Mouse (Mus musculus) thymus, postnatal 25 days (tissue): ENCODE results near the gene Shq1.

Source experiments
- DNase-seq: peaks from one replicate; pipeline ENCODE4 v3.0.0; 2022

Gene Shq1

DNA sequence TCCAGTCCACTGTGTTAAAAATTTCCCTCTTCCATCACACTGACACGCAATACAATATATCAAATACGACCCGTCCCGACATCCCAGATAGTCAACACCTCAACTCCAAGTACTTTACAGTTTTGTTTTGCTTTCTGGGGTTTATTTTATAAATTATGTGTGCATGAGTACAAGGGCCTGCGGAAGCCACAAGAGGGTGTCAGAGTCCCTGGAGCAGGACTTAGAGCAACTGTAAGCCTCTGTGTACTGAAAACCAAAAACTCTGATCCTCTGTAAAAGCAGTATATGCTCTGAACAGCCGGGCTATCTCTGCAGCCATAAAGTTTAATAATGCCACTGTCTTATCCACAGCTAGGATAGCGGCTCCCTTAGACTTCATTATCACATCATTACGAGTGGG, 3.3 kb downstream of the Shq1 start:
- DNase-seq: no peak

GRCm38 (mm10) chr6:100662224-100662623, 8.7 kb downstream of the Shq1 start:
- DNase-seq: no peak

DNA sequence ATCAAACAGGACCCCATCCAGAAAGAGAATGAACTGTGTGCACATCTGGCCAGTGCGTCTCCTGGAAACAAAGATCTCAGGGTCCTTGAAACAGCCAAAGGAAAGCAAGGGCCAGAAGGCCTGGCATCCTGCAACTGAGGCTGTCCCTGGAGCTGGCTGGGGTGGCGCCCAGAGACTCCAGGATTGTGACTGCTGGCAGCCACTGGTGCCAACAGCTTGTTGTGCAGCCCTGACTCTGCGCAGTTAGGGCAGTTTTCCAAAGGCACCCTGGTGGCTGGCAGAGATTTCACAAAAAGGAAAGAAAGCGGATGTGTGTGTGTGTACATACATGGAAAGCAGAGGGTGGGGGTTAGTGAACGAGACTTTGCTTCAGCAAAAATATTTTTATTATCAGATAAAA, 10.6 kb downstream of the Shq1 start:
- DNase-seq: no peak

DNA sequence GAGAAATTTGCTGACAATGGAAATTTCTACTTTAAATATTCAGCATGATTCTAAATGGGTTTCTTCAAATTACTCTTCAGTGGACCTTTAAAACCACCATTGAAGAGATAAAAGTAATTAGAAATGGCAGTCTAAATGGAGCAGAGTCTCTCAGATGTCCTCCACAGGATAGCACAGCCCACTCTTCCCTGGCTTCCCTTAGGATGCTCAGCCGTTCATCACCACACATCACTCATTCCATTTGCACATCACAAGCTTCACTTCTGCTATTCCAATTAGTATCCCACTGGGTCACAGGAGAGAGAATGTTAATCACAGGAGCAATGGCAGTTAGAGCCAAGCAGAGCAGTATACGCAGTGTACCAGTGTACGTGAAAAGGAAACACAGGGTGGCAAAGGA, 18.4 kb downstream of the Shq1 start:
- DNase-seq: no peak

DNA sequence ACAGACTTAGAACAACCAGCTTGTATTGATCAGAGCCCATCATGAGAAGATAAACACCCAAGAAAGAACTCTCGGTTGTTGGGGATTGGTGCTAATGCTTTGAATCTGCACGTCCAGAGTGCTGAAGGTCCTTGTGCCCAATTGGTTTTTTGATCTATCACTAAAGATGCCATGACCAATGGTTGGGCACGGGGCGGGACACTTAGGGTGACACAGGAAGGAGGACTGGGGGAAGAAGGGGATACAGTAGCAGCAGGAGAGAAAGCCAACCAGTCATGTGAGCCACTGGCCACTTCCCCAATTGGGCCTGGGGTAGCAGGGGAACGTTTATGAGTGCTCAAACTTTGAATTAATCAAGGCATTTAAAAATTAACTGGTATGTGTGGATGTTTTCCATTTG, 23.8 kb downstream of the Shq1 start:
- DNase-seq: no peak

- peak; percentile 8 for DNase-seq
These were observed 25.3 kb downstream of the Shq1 start for GRCm38 (mm10) chr6:100645469-100646201.

DNA sequence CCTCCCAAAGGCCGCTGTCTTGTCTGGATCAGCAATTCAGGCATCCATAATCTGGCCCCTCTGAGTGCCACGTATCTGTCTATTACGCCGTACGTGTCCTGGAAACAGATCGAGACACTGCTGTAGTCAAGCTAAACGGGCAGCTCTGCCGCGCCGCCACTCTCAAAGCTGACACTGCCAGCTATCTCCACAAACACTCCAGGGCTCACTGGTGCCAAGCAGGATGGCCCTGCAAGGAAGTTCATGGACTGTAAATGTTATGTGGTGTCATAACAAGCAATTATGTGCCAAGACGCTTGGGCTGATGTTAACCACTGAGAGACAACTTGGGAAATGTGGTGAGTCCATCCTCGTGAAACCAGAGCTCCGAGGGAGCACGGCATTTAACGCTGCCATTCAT, 26.3 kb downstream of the Shq1 start:
- no peak for DNase-seq

DNA sequence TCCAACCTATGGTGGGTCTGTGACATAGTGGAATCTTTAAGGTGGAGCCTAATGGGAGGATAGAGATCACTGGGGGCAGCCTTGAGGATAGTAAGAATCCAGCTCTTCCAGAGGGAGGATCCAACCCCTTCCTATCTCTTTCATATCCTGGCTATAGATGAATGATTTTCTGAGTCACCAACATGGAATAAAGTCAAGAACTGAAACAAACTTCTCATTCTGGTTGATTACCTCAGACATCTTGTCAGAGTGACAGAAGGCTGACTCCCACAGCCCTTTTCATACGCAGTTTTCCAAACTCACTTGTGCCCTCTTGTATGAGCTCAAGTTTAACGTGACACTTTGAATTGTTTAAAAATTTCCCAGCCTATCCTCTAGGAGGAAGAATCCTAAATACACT, 28.2 kb downstream of the Shq1 start:
- DNase-seq: no peak

DNA sequence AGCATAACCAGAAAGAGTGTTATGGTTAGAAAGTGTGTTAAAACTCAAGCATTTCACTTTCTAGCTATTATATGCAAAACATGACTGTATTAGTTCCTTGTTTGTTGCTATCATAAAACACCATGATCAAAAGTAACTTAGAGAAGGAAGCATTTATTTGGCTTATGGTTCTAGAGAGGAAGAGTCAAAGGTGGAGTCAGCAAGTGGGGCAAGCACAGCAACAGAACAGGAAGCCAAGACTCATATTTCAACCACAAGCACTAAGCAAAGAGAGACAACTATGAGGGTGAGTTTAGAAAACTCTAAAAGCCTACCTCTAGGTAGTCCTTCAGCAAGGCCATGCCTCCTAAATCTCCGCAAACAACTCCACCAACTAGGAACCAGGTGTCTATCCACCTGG, 30.4 kb downstream of the Shq1 start:
- DNase-seq: no peak

DNA sequence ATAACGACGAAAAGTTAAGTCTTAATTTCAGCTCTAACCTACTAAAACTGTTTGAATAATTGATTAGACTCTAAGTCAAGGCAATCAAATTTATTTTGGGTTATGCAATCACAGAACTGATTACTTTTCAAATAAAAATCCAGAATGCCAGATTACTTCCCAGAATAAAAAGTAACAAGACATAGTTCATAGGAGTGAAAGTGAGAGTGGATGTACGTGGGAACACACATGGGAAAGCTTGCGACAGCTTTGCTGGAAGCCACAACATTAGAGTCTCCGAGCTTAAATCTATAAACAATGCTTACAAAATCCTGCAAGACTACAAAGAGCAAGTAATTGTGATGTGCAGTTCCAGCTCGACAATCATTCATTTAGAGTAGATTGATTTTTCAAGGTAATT, 41.9 kb downstream of the Shq1 start:
- no peak for DNase-seq

GRCm38 (mm10) chr6:100628223-100628622, 42.7 kb downstream of the Shq1 start:
- DNase-seq: no peak

DNA sequence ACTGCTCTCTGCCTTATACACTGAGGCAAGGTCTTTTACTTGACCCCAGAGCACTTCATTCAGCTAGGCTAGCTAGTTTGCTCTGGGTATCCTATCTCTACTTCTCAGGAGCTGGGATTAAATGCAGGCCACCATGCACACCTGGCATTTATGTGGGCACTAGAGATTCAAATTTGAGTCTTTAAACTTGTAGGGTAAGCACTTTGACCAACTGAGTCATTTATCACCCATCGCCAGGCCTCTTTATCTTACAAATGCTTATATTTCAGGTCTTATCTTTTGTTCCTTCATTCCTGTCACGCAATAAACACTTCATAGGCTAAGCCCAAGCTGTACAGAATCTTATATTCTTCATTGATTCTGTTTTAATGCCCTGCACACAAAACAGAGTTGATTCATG, 47.0 kb downstream of the Shq1 start:
- no peak for DNase-seq

- DNase-seq: no peak
These were observed 48.0 kb downstream of the Shq1 start for GRCm38 (mm10) chr6:100622861-100623507.

DNA sequence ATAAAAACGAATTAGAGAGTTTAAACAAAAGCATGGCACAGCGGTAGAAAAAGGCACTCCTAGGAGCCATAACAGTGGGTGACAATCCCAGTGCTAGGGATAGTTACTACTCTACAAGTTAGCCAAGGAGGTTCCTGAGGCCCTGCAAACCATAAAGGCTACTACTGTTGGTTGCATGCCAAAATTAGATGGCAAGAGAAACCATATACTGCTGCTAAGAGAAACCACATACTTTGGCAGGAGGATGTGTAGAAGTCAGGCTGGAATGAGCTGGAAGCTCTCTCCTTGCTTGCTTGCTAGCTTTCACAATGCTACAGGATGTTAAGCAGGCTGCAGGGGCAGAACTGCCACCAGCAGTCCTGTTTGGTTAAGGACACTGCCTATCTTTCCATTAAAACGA, 50.5 kb downstream of the Shq1 start:
- no peak for DNase-seq

DNA sequence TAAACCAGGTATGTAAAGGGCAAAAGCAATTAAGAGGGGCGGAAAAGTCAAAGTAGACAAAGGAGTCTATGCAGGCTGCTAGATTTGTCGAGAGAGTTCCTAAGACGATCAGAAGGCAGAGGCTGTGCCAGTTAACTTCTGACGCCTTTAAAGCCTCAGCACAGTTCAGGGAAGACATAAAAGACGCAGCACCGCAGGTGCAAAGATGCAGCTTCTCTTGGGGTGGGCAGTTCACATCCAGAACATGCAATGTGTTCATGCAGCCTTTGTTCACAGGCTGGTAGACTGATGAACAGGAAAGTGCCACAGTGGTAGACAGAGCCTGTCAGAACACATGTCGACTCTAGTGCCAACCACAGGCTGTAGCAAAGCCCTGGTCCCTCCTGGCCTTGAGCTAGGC, 51.6 kb downstream of the Shq1 start:
- peak; percentile 16 for DNase-seq

DNA sequence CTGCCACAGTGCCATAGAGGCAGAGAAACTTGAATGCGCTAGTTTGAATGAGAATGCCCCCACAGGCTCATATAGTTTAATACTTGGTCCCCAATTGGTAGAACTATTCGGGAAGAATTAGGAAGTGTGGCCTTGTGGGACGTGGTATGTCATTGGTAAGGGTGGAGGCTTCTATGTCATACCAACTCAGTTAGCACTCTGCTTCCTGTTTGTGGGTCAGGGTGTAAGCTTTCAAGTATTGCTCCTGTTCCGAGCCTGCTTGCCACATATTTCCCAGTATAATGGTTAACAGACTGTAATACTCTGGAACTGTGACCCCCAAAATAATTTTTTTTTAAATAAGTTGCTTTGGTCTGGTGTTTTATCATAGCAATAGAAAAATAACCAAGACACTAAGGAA, 54.8 kb downstream of the Shq1 start:
- DNase-seq: no peak

- no peak for DNase-seq
These were observed 57.2 kb downstream of the Shq1 start for GRCm38 (mm10) chr6:100613593-100614267.

DNA sequence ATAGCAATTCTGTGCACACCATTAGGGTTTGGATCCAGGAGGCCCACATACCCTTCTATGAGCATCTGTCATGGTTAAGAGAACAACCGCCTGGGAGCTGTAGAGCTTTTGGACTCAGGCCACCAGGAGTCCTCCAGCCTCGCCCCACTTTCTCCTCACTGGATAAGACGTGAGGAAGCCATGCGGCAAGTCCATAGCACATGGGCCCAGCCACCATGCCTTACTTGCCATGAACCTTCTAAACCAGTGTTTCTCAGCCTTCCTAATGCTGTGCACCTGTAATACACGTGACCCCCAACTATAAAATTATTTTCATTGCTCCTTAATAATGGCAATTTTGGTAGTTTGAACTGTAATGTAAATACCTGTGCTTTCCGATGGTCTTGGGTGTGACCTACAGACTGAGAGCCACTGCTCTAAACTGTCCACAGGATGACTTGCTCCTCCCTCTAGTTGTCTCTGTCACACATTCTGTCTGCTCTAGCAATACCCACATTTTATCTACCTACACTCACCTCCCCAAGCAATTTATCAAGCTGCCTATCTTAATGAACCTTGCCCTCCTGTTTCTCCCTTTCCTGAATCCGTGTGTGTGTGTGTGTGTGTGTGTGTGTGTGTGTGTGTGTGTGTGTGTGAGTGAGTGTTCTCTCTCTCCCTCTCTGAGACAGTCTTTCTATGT, 59.9 kb downstream of the Shq1 start:
- no peak for DNase-seq

- DNase-seq: no peak
These were observed 60.8 kb downstream of the Shq1 start for GRCm38 (mm10) chr6:100610182-100610581.

- DNase-seq: no peak
These were observed 61.7 kb downstream of the Shq1 start for GRCm38 (mm10) chr6:100609256-100609655.

GRCm38 (mm10) chr6:100608429-100608828, 62.5 kb downstream of the Shq1 start:
- peak; percentile 40 for DNase-seq

- DNase-seq: no peak
These were observed 64.2 kb downstream of the Shq1 start for GRCm38 (mm10) chr6:100606805-100607204.

DNA sequence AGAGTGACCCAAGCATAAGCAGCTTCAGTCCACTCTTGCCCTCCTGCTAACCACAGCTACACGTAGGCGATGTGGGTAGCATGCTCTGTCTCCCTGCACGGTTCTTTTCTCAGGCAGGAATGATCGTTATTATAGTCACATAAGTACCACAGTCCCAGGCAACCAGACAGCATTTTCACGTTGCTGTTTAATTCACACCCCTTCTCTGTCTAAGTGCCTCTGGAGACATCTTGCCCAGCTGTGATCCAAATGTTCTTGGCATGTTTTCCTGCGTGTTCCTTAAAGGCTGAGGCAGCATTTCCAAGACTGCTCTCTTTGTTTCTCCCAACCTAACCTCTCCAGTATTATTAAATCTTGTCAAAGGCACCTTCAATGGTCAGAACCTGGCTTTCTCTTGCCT, 67.3 kb downstream of the Shq1 start:
- DNase-seq: no peak

DNA sequence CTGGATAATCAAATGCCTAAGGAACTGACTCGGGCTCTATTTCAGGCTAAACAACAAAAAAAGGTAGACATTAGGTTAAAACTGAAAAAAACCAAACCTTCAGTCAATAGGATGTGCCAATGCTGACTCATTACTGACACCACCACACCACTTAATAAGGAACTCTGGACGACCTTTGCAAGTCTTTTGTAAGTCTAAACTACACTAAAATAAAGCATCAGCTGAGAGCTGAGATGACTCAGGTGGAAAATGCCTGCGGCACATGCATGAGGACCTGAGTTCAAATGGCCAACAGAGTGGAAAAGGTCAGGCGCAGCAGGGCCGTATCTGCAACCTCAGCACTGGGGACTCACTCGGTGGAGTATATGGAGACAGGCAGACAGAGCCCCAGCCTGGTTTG, 69.3 kb downstream of the Shq1 start:
- DNase-seq: no peak
